Mouse (Mus musculus): ENCODE measurements around the gene Ap1ar.

Gene Ap1ar

DNA sequence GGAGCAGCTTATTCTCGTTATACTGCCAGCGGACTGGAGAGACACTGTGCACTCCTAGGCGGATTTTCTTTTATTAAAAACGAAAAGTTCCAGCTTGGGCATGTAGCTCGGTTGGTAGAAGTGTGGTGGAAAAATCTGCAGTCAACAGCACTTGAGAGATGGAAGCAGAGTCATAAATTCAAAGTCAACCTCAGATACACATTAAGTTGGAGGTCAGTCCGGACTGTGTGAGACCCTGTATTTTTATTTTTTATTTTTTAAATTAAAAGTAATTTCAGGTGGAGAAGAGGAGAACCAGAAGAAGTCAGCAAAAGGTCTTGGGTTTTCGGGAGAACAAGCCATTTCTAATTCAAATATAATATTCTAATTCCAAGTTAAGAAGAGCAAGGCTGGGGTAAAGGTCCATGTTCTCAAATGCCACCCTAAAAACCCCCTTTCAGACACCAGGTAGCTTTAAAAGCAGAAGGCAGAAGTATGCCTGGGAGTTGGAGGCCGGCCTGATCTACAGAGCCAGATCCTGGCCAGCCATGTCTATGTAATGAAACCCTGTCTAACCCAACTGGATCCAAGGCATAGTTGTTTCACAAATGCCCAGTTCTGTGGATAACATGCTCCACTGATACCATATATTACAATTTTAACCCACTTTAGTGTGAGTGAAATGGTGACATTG is 785 bp upstream of the Ap1ar start:
- no peak for DNase-seq

DNA sequence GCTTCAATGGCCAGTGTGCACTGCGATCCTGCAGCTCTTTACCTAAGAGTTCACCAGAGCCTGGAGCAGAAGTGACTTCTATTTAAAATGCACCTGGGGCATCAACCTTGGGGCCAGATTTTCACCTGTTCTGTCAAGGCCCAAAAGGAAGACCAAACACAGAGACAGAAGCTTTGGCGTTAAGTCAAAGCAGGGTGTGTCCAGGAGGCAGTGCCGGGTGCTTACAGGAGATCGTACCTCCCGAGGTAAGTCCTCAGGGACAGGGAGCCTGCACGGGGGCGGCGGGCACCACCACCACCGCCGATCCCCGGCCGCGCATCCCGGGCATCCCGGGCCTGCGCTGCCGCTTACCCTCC is 547 bp downstream of the Ap1ar start:
- DNase-seq, result no peak

DNA sequence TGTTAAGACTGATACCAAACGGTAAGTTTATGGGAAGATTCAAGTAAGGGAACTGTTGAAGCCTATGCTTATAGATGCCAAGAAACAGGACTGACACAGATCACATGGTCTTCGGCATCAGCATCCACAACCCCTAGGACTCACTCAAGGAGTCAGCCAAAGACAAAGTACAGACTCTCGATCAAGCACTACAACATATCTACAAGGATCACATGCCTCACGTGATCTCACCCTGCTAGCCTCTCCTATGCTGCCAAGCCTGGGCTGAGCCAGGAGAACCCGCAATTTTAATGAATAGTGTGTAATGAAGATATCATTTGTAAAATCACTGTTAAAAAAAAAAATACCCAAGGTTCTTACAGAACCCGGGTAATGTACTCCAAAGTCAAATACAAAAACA is 1.7 kb downstream of the Ap1ar start:
- DNase-seq, result no peak

DNA sequence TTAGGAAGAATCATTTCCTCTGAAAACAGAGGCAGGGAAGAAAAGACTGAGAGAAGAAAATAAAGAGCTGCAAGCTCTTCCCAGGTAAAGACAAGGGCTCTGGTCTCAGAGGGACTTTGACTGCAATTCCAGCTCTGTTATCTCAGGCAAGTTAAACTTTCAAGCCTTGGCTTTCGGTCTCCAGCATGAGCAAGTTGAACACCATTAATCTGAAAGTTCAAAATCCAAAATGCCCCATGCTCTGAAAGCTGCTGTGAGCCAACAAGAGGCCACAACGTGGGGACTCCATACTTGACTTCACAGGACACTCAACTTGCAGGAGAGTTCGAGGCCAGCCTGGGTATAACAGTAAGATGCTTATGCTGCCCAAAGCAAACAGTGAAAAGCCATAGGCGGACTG is 3.3 kb downstream of the Ap1ar start:
- DNase-seq, result no peak

DNA sequence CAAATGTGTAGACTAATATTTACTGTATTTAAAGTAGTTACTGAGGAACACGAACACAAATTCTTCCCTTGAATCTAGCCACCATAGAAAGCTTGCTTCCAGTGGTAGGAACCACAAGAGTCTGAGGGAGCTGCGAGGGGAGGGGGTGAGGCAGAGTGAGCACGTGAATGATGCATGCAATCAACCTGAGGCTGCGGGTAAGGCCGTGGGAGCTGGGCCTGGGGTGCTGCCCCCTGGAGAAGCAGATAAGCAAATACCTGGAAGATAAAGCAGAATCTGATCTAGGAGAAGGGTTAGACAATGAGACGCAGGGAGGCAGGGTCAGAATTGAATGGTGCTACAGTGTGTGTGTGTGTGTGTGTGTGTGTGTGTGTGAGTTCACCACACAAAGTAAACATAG is 6.2 kb downstream of the Ap1ar start:
- no peak for DNase-seq

DNA sequence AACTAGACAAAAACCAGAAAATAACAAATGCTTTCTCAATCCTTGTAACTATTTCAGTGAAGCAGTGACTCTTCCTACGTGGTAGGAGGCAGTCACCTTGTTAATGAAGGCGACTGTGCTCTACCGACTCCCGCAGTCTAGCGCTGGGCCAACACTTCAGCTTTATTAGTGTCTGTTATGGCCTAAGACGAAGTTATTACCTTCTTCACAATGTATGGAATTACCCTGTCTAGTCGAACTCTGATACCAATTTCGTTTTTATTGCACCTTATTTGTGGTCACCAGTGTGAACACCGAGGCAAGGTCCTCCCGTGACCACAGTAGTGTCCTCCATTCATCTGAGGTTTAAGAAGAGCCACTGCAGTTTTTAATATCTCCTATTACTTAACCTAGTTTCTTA is 7.1 kb downstream of the Ap1ar start:
- DNase-seq, result no peak

DNA sequence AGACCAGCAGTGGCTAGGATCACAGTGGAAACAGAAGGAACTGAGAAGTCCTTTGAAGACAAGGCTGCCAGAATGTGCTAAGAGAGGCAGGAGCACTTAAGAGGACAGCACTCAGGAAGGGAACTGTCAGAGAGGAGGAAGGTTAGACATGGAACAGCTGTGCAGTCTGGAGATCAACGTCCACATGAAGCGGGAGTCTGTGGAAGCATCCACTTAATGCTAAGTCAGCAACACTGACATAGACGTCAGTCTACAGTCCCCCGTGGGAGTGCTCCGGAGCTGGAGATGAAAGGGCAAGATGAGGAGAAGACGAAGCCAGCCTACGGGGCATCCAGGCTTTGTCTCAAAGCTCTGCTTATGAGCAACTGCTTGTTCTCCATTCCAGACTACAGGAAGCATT is 10.2 kb downstream of the Ap1ar start:
- DNase-seq, result no peak

DNA sequence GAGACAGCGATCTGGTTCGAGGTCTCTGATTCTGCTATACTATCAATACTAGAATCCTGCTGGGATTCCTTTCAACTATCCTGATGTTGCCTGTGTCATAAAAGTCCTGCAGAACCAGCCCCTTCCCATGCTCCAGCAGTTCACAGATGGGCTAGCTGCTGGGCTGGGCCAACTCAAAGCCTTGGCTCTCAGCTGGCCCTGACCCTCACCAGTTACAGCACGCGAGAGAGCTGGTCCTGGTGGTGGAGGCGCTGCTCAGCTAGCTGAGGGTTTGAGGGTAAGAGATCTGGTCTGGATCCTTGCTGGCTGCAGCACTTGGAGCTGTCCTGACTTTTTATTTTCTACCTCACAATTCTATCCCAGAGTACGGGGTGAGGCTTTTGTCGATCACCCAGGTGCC is 10.8 kb downstream of the Ap1ar start:
- no peak for DNase-seq

DNA sequence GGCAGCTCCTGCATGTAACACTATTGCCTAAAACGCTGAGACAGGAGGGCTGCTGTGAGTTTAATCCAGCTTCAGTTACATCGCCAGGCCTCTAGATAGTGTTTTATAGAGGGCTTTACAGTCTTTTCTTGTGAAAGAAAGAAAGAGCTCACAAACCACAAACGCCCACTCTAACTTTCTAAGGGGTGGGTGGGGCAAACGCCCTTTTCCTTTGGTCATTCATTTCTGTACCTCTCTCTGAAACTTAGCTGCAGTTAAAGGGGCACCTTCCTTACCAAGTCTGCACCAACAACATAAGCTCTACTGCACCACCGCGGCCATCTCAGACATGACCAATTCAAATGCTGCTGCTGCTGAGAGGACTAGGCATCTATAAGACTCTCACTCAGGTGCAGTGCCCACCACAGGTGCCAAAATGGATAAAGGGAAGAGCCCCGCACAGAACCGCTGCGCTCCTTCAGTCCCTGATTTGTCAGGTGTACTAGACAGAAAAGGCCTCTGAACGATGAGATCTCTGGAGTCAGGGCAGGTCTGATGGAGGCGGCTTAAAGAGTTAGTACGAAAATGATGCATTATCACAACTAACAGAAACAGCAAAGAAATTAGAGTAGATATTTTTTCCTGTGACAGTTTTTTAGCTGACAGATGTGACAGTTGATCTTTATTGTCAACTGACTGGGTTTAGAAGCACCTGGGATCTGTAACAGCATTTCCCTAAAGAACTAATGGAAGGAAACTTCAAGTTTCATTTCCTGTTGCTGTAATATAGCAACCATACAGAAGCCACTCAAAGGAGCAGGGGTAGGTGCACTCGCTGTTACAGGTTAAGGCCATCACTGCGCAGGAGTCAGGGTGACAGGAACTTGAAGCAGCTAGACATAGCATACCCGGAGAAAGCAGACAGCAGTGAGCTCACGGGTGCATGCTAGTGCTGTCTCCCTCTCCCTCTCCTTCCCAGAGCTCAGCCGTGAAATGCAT is 13.1 kb downstream of the Ap1ar start:
- no peak for DNase-seq

DNA sequence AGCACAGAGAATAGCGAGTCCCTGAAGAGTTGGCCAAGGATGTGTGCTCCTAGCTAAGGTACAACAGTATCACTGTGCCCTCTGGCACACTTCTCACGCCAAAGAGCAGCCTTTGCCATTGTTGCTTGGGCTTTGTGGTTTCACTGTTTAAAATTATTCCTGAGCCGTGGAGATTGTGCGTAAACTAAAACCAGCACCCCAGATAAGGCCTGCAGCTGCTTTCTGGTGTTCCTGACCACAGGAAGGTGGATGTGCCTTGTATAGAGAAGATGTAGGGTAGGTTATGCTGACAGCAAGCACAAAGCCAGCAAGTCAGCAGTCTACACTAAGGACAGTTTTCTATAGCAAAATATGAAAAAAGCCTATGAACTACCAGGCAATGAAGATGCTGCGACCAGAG is 16.1 kb downstream of the Ap1ar start:
- DNase-seq, result no peak

DNA sequence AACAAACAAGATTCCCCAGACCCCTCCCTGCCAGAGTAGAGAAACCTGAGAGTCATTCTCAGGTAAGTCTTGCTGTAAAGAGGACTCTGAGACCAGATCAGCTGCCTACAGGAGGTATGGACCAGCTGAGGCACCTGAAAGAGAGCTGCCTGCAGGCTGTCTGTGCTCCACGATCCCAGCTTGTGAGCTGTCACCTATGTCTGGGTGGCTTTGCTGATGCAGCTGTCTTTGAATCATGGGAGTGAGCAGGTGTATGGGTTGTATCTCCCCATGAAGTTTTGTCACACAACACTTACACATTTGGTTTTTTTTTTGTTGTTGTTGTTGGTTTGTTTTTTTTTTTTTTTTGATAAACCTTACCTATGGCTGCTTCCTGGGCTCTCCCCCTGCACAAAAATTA is 16.9 kb downstream of the Ap1ar start:
- no peak for DNase-seq

DNA sequence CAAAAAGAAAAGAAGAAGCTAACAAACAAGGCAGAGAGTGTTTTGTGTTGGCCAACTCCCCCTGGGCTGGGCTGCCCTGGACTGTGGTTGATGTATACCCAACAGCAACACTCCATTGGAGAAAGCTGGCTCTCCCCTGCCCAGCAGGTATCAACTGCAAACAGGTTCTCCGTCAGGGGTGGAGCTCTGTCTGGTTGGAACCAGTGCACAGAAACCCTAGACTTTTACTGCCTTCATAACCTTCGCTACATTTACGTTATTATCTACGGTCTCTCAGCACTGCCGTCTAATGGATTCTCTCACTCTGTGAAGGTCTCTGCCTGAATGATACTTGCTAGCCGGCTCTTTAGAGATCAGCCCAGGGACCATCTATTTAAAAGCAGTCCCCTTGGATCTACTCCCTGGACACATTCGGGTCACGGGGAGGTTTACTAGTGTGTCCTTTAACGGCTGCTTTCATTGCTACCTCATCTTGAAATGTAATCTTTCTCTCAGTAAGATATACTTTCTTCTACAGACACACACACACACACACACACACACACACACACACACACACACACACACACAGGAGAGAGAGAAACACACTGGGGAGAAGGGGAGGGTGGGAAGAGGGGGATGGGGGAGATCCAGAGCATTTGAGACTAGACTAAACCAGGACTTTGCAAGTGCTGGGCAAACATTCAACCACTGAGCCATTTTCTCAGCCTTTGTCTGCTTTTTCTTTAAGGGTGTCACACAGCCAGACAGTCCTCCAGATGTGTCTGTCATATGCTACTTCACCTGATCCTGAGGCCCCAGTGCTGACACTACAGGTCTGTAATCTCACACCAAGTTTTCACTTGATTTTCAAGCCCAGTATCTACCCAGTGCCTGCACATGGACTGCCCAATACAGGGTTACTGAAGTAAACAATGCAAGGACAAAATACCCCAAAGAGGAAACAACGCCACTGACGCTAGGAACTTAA is 18.3 kb downstream of the Ap1ar start:
- no peak for DNase-seq

DNA sequence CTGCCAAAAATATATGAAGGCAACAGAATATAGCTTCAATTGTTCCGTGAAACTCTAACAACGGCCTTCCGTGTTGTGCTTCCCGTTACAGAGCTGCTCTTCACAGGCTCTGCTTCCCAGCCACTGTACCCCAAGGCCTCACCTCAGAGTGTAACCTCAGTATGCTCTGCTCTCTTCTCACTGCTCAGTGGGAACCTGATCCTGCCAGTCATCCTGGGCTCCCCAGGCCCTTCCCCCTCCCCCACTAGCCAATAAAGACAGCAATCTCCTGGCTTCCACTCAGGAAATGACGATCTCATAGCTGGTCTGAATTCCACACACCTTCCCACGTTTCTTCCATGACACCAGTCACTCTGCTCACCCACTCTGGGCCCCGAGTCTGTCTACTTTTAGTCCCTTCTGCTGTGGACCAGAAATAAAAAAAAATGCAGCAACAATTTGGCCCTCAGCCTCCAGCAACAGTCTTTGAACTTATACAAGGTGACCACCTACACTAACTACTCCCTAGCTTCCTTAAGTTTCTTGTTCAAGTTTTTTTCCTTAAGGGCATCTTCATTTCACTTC is 20.1 kb downstream of the Ap1ar start:
- DNase-seq, result no peak

DNA sequence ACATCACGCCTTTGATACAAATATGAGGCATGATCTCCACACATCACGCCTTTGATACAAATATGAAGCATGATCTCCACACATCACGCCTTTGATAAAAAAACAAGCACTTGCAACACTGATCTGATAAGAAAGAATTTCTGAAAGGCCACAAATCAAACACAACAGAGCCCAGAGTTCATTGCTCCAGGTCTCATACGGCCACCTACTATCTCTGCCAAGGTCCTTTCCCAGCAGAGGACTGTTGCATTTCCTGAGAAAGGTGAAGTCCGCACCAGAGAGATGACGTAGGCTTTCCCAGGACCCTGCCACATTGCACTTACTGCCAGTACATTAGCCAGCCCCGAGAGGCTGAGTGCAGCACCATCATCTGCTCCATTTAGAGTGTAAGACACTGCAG is 28.2 kb downstream of the Ap1ar start:
- DNase-seq, result no peak

DNA sequence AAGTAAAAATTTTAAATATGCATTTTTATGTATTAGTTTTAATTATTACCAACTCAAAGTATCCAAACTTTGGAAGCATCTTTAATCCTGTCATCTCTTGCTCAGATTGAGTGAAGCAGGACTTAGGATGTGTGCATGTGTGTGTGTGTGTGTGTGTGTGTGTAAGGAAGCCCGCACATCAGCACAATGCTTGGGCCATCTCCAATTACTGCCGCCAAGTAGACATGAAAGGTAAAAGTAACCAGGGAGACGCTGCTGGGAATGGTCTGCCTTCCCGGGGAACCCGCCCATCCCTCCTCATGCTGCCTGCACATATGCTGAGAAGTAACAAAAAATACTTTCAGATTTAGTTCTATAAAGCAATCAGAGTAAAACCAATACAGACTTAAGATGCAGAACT is 29.5 kb downstream of the Ap1ar start:
- DNase-seq, result no peak

DNA sequence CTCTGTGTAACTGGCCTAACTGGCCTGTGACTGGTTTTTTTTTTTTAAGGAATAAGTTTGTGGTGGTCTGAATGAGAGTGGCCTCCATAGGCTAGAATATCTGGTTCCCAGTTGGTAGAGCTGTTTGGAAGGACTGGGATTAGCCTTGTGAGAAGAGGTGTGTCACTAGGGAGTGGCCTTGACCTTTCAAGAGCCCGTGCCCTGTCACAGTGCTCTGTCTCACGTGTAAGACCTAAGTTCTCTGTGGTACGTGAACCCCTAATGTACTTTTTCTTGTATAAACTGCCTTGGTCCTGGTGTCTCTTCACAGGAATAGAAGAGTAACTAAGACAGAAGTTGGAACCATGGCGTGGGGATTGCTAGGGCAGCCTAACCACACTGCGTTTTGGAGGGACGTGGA is 31.3 kb downstream of the Ap1ar start:
- no peak for DNase-seq

DNA sequence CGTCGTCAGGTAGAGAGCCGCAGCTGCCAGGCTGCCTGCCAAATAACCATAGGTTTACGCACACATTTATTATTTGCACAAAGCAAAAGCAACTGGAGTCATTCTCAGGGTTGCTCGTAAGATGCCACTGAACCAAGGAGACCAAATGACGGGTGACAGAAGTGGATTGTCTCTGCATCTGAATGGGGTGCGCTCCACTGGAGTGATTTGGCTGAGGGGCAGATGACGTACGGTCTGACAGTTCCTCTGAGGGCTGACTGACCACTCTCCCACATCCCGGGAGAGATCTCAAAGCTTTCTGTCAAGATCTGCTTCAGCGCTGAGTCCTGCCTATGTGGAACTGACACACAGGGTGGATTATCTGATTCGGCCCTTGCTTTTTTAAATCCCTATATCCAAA is 32.3 kb downstream of the Ap1ar start:
- no peak for DNase-seq

DNA sequence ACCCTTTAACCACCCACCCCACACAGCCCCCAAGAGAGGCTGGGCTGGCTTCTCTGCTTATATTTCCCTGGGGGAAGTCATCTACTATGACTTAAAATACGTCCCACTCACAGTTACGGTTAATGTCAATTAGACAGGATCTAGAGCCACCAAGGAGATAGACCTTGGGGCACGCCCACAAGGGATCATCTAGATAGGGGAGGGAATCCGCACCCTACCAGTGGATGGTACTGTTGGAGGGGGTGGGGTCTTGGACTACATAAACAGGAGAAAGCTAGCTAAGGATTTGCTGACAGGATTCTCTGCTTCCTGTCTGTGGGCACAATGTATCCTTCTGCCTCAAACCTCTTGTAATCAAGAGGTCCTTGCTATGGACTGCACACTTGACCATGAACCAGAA is 32.9 kb downstream of the Ap1ar start:
- no peak for DNase-seq

DNA sequence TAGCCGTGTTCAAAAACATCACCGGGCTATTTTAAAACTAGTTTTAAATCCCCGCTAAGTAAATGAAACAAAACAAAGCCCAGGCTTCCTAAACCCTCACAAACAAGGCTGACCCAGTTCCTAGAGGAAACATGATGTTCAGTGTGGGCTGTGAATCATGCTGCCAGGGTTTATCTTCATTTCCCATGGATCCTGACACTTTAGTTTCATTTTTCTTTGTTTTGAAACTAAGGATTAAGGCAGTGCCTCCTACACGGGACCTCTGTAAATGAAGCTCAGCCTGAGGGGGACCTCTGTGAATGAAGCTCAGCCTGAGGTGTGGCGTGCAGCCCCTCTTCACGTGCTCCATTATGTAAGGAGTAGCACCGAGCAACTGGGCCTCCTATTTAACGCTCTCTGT is 34.5 kb downstream of the Ap1ar start:
- no peak for DNase-seq

DNA sequence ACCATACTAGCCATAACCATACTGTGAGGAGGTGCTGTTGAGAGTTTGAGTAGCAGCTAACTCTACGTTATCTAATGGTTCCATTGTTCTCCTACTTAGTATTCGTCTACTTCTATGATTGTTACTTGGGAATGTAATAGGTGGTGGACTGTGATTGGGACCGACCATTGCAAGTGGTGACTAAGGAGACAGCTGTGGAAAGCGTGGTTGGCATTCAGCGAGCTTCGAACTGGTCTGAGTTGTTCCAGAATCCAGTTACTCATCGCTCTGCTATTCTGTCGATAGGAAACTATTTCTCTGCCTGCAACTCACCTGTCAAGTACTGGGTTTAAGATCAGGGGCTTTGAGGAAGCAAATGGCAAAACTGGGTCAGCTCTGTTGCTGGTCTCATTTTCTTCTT is 36.2 kb downstream of the Ap1ar start:
- DNase-seq, result no peak

DNA sequence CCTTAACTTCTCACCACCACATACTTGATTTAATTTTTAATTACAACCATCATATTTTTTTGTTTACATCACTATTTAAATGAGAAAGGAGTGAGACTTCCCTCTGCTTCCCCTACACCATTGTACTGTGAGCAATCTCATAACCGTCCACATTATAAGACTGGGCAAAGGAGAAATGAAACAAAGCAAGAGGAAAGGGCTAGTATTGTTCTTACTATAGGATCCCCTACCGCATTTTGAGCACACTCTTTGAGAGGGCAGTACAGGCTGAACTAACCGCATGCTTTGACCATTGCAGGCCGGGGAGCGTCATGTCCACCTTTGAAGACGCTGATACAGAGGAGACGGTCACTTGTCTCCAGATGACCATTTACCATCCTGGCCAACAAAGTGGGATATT is 41.1 kb downstream of the Ap1ar start:
- DNase-seq, result no peak

DNA sequence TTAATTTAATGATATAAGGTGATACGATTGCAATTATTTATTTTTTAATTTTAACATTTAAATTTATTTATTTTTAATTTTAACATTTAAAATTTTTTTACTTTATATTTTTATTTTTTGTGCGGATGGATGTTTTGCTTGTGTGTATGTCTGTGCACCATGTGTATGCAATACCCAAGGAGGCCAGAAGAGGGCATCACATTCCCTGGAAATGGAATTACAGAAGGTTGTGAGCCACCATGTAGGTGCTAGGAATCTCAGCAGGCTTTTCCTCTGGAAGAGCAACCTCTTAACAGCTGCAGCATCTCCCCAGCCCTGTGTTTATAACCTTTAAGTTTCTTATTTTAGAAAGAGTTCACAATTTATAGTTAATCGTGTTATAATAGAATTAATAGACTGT is 41.6 kb downstream of the Ap1ar start:
- no peak for DNase-seq

DNA sequence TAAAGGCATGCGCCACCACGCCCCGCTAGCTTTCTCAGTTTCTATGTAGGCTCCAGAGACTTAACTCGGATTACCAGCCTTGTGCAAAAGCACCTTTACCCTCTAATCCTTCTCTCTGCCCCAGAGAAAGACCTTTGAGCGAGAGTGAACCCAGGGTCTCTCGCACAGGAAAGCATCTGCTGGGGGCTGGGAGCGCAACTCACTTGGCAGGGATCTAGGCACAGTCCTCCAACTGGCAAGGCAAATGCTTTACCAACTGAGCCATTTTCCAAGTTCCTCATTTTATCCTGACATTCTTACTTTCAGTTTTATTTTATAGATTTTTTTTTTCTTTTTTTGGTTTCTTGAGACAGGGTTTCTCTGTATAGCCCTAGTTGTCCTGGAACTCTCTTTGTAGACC is 44.3 kb downstream of the Ap1ar start:
- DNase-seq, result no peak

All from cerebellum, adult 9-11 months (tissue).